Mouse (Mus musculus): ENCODE data around the gene Ldhal6b. TPM values are rescaled to one million over a fixed set of nuclear protein-coding genes. Genes with fewer than 3 reads are reported as not detected.

Gene Ldhal6b
- polyA plus RNA-seq, 1 experiment from 2014 or later, result not detected

DNA sequence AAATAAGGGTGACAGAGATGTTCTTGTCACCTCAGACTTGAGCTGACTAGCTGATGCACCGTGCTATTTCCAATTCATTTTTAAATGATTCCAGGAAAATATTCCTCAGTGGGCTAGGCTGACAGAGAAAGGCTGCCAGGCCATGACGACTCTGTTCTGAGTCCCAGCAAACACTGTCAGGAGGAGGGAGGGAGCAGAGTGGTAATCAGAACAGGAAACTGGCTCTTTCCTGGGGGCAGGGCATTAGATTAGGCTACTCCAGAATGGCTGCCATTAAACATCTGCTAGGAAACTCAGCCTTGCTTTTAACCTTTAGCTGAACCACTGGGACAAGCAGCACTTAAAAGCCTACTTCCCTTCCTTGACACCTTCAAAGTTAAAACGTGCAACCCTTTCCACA, 6.6 kb upstream of the Ldhal6b start:
- H3K27ac ChIP-seq (replicated peaks), result no peak overlapping the region
- H3K4me3 ChIP-seq, result no peak overlapping the region
- H3K9ac ChIP-seq, result no peak overlapping the region
- H3K4me2 ChIP-seq, result no peak overlapping the region
- 0 out of 2 replicates have a peak, but pooled peaks cover 2% of the 10 kb centered on the region for H3K4me1 ChIP-seq (replicated peaks)
- no peak for ATAC-seq (ENCODE audit: low FRiP score, low read depth)
- 60% methylated on average over 3 of the region's 3 CpGs for WGBS
- H3K27me3 ChIP-seq, result no peaks in the 10 kb centered on the region
- no peaks in the 10 kb centered on the region for H3K36me3 ChIP-seq
- H3K9me3 ChIP-seq, result no peaks in the 10 kb centered on the region

DNA sequence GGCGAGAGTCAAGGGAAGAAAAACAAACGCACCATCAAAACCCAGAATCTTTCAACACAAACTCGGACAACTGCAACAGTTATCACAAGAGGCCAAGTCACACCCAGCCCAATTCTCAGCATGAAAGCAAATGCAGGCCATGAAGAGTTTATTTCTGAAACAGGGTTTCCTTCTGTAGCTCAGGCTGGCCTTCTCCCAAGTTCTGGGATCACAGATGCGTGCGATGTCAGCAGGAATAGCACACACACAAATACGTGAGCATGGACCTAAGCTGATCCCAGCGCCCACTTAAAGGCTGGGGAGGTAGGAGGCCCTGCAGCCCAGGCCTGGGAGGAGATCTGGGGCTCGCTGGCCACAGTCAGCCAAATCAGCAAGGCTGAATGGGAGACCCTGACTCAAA, 5.6 kb upstream of the Ldhal6b start:
- no peak overlapping the region for H3K4me3 ChIP-seq
- no peaks in the 10 kb centered on the region for H3K4me1 ChIP-seq (replicated peaks)
- no peaks in the 10 kb centered on the region for H3K36me3 ChIP-seq
- H3K9ac ChIP-seq, result no peak overlapping the region
- no peak overlapping the region for H3K27ac ChIP-seq (replicated peaks)
- H3K4me2 ChIP-seq, result no peak overlapping the region
- ATAC-seq (ENCODE audit: low FRiP score, low read depth), result no peak
- no peaks in the 10 kb centered on the region for H3K27me3 ChIP-seq
- 87% methylated on average over 8 of the region's 8 CpGs for WGBS
- no peaks in the 10 kb centered on the region for H3K9me3 ChIP-seq

DNA sequence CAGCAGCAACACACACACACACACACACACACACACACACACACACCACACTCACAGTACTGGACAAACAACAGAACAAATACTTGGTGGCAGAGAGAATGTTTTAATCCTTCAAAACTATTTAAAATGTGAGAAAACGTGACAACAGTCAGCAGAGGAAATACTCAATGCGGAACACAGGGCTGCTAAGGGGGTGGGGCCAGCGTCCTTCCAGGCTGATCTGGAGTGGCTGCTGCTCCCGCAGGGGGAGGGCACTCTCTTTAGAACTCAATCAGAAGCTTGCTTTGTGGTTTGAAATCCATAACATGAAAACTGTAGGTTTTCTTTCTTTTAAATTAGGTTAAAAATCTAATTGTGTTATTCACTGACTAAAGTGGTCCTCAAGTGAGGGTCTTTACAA, 3.3 kb upstream of the Ldhal6b start:
- no peak overlapping the region for H3K9ac ChIP-seq
- peaks cover 12% of the 10 kb centered on the region for H3K36me3 ChIP-seq
- no peak overlapping the region for H3K4me3 ChIP-seq
- H3K4me2 ChIP-seq, result no peak overlapping the region
- ATAC-seq (ENCODE audit: low FRiP score, low read depth), result no peak
- no peaks in the 10 kb centered on the region for H3K4me1 ChIP-seq (replicated peaks)
- no peaks in the 10 kb centered on the region for H3K27me3 ChIP-seq
- H3K9me3 ChIP-seq, result no peaks in the 10 kb centered on the region
- no peak overlapping the region for H3K27ac ChIP-seq (replicated peaks)
- WGBS, result 56% methylated on average over 4 of the region's 4 CpGs

- Histone ChIP-seq H3K27ac (replicated peaks) (no peak overlapping the region), H3K9me3 (no peaks in the 10 kb centered on the region), H3K27me3 (no peaks in the 10 kb centered on the region), H3K36me3 (peaks cover 12% of the 10 kb centered on the region), H3K4me1 (replicated peaks) (no peaks in the 10 kb centered on the region), H3K4me2 (no peak overlapping the region), H3K9ac (no peak overlapping the region), H3K4me3 (no peak overlapping the region)
- 70% methylated on average over 6 of the region's 6 CpGs for WGBS
- no peak for ATAC-seq (ENCODE audit: low FRiP score, low read depth)
These were observed 1.4 kb upstream of the Ldhal6b start for GRCm38 (mm10) chr17:5419771-5420518.

DNA sequence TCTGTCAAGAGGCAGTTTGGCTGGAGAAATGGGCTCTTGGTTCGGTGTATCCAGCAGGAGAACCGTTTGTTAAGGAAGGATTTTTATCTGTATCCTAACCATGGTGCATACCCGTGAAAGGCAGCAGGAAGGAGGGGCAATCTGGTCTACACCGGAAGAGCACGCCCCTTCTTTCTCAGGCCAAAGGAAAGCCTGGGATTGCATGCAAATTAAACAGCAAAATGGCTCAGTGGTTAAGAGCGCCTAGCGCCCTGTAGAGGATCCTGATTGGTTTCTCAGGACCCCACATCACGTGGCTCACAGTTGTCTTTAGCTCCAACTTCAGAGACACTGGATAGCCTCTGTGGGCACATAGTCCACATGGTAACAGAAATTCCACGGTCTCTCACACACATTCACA, 489 bp upstream of the Ldhal6b start:
- H3K4me3 ChIP-seq, result no peak overlapping the region
- no peak overlapping the region for H3K27ac ChIP-seq (replicated peaks)
- H3K4me2 ChIP-seq, result no peak overlapping the region
- no peaks in the 10 kb centered on the region for H3K4me1 ChIP-seq (replicated peaks)
- H3K9ac ChIP-seq, result no peak overlapping the region
- no peaks in the 10 kb centered on the region for H3K9me3 ChIP-seq
- 85% methylated on average over 9 of the region's 9 CpGs for WGBS
- peaks cover 12% of the 10 kb centered on the region for H3K36me3 ChIP-seq
- H3K27me3 ChIP-seq, result no peaks in the 10 kb centered on the region
- ATAC-seq (ENCODE audit: low FRiP score, low read depth), result no peak

- H3K9ac ChIP-seq, result no peak overlapping the region
- ATAC-seq (ENCODE audit: low FRiP score, low read depth), result no peak
- no peak overlapping the region for H3K4me2 ChIP-seq
- H3K9me3 ChIP-seq, result no peaks in the 10 kb centered on the region
- 88% methylated on average over 3 of the region's 3 CpGs for WGBS
- H3K27ac ChIP-seq (replicated peaks), result no peak overlapping the region
- no peaks in the 10 kb centered on the region for H3K27me3 ChIP-seq
- no peaks in the 10 kb centered on the region for H3K4me1 ChIP-seq (replicated peaks)
- H3K4me3 ChIP-seq, result no peak overlapping the region
- peaks cover 12% of the 10 kb centered on the region for H3K36me3 ChIP-seq
These were observed 2.0 kb downstream of the Ldhal6b start for GRCm38 (mm10) chr17:5416518-5416917.

DNA sequence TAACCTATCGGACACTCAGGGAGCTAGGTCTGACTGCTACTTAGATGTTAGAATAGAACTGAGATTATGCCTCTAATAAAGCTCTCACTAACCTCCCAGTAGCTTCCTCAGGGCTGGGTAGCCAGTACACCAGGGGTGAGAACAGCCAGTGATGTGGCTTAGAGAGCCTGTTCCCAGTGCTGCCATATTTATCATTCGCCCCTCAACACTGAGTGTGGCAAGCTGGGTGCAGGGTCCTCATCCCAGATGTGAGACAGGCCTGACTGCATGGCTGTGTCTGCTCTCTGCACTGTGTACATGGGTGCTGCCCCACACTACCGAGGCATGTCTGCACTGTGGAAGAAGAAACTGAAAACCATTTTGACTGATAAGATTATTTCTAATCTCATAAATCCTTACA, 4.5 kb downstream of the Ldhal6b start:
- H3K9me3 ChIP-seq, result no peaks in the 10 kb centered on the region
- 98% methylated on average over 3 of the region's 3 CpGs for WGBS
- H3K4me2 ChIP-seq, result no peak overlapping the region
- H3K27ac ChIP-seq (replicated peaks), result no peak overlapping the region
- peaks cover 15% of the 10 kb centered on the region for H3K36me3 ChIP-seq
- no peak for ATAC-seq (ENCODE audit: low FRiP score, low read depth)
- H3K4me1 ChIP-seq (replicated peaks), result no peaks in the 10 kb centered on the region
- no peak overlapping the region for H3K4me3 ChIP-seq
- no peak overlapping the region for H3K9ac ChIP-seq
- no peaks in the 10 kb centered on the region for H3K27me3 ChIP-seq

DNA sequence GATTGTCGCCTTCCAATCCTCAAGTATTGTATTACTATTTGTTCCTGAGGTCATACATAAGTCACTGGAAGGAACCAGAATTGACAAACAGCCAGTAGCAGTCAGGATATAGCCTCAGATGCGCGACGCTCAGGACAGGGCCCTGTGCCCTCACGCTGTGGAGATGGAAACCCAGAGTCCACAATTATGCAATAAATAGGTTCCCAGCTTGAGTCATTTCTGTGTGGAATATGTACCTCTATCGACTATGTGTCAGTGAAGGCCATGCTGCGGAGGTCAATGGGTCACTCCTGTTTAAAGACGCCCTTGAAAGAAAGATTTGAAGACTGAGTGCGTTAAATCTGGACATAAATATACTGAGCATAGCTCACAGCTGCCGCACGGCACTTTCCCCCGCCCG, 5.2 kb downstream of the Ldhal6b start:
- Histone ChIP-seq H3K27ac (replicated peaks) (no peak overlapping the region), H3K27me3 (no peaks in the 10 kb centered on the region), H3K36me3 (peaks cover 9% of the 10 kb centered on the region), H3K9me3 (no peaks in the 10 kb centered on the region), H3K4me1 (replicated peaks) (no peaks in the 10 kb centered on the region), H3K4me3 (no peak overlapping the region), H3K9ac (no peak overlapping the region), H3K4me2 (no peak overlapping the region)
- 92% methylated on average over 13 of the region's 13 CpGs for WGBS
- no peak for ATAC-seq (ENCODE audit: low FRiP score, low read depth)

DNA sequence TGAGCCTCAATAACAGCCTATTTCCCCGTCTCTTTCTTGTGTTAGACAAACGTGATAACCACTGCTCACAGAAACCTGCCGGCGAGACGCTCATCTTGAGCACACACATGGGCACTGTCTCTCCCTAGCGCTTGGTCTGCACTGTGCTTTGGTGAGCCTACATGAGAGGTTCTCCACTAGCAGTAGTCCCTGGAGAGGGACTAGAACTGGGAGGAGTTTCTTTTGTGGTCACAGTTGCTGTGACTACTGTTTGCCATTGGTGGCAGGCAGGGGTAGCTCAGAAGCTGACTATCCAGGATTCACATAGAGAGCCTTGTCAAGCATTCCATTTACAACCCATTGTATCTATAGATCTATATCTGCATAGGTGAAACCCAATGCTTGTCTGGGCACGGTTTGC, 5.8 kb downstream of the Ldhal6b start:
- Histone ChIP-seq H3K4me3 (no peak overlapping the region), H3K9ac (no peak overlapping the region), H3K4me1 (replicated peaks) (no peaks in the 10 kb centered on the region), H3K36me3 (0 out of 2 replicates have a peak, but pooled peaks cover 5% of the 10 kb centered on the region), H3K9me3 (no peaks in the 10 kb centered on the region), H3K4me2 (no peak overlapping the region), H3K27me3 (no peaks in the 10 kb centered on the region), H3K27ac (replicated peaks) (no peak overlapping the region)
- ATAC-seq (ENCODE audit: low FRiP score, low read depth), result no peak
- 95% methylated on average over 7 of the region's 7 CpGs for WGBS

- 0 out of 2 replicates have a peak, but pooled peaks cover 3% of the 10 kb centered on the region for H3K36me3 ChIP-seq
- H3K4me1 ChIP-seq (replicated peaks), result 0 out of 2 replicates have a peak, but pooled peaks cover 2% of the 10 kb centered on the region
- H3K9ac ChIP-seq, result no peak overlapping the region
- WGBS, result 96% methylated on average over 8 of the region's 8 CpGs
- no peak overlapping the region for H3K4me2 ChIP-seq
- H3K4me3 ChIP-seq, result no peak overlapping the region
- no peak for ATAC-seq (ENCODE audit: low FRiP score, low read depth)
- no peaks in the 10 kb centered on the region for H3K27me3 ChIP-seq
- no peaks in the 10 kb centered on the region for H3K9me3 ChIP-seq
- no peak overlapping the region for H3K27ac ChIP-seq (replicated peaks)
These were observed 6.3 kb downstream of the Ldhal6b start for GRCm38 (mm10) chr17:5412301-5412700.

- no peak overlapping the region for H3K27ac ChIP-seq (replicated peaks)
- no peak for ATAC-seq (ENCODE audit: low FRiP score, low read depth)
These were observed 7.4 kb downstream of the Ldhal6b start for GRCm38 (mm10) chr17:5411205-5411604.

DNA sequence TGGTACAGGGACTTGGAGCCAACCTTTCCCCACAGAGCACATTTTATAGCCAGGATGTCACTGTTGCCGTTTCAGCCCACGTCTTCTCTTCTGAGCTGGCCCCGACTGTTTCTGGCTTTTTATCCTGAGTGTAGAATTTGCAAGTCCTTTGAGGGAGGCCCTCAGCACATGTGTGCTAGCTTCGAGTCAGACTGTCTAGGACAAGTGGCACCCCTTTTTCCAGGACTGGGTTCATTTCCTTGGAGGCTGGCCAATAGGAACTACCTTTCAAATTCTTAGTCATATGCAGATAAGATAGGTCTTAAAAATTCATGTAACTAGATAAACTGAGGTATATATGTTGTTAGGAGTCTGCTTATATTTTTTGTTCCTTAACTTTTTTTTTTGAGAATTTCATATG, 8.2 kb downstream of the Ldhal6b start:
- ATAC-seq (ENCODE audit: low FRiP score, low read depth), result no peak
- Histone ChIP-seq H3K4me3 (no peak overlapping the region), H3K9me3 (no peaks in the 10 kb centered on the region), H3K27ac (replicated peaks) (no peak overlapping the region), H3K4me2 (no peak overlapping the region), H3K36me3 (0 out of 2 replicates have a peak, but pooled peaks cover 3% of the 10 kb centered on the region), H3K4me1 (replicated peaks) (0 out of 2 replicates have a peak, but pooled peaks cover 9% of the 10 kb centered on the region), H3K27me3 (peaks cover 4% of the 10 kb centered on the region; the same call in 1 of the 2 replicates), H3K9ac (no peak overlapping the region)
- WGBS, result 89% methylated on average over 4 of the region's 4 CpGs

More at GRCm38 (mm10) chr17:5411205-5411604, 7.4 kb downstream of the Ldhal6b start:
- no peak overlapping the region for H3K4me3 ChIP-seq
- no peak overlapping the region for H3K4me2 ChIP-seq
- H3K9ac ChIP-seq, result no peak overlapping the region
- 0 out of 2 replicates have a peak, but pooled peaks cover 3% of the 10 kb centered on the region for H3K36me3 ChIP-seq
- H3K9me3 ChIP-seq, result no peaks in the 10 kb centered on the region
- H3K4me1 ChIP-seq (replicated peaks), result 0 out of 2 replicates have a peak, but pooled peaks cover 9% of the 10 kb centered on the region
- no peaks in the 10 kb centered on the region for H3K27me3 ChIP-seq
- WGBS, result 90% methylated on average over 17 of the region's 17 CpGs

Data from hindbrain, embryonic 15.5 days (tissue).